Mouse (Mus musculus): ENCODE measurements around the gene Chsy1.

Chsy1 gene

GRCm38 (mm10) chr7:66140095-66140494 lies 30.8 kb downstream of the Chsy1 start:
- DNase-seq (ENCODE audit: low spot score) = no peak

GRCm38 (mm10) chr7:66140923-66141570 lies 31.7 kb downstream of the Chsy1 start:
- DNase-seq (ENCODE audit: low spot score) = no peak

- no peak for DNase-seq (ENCODE audit: low spot score)
Observed at GRCm38 (mm10) chr7:66142514-66142913, 33.2 kb downstream of the Chsy1 start.

GRCm38 (mm10) chr7:66144543-66144942 lies 35.2 kb downstream of the Chsy1 start:
- no peak for DNase-seq (ENCODE audit: low spot score)

- no peak for DNase-seq (ENCODE audit: low spot score)
Observed at GRCm38 (mm10) chr7:66147156-66147555, 37.8 kb downstream of the Chsy1 start.

- DNase-seq (ENCODE audit: low spot score) = no peak
Observed at GRCm38 (mm10) chr7:66147816-66148215, 38.5 kb downstream of the Chsy1 start.

GRCm38 (mm10) chr7:66149506-66149905 lies 40.2 kb downstream of the Chsy1 start:
- DNase-seq (ENCODE audit: low spot score) = no peak

GRCm38 (mm10) chr7:66150411-66150810 lies 41.1 kb downstream of the Chsy1 start:
- no peak for DNase-seq (ENCODE audit: low spot score)

- DNase-seq (ENCODE audit: low spot score) = no peak
Observed at GRCm38 (mm10) chr7:66157413-66157812, 48.1 kb downstream of the Chsy1 start.

- no peak for DNase-seq (ENCODE audit: low spot score)
Observed at GRCm38 (mm10) chr7:66157861-66158415, 48.6 kb downstream of the Chsy1 start.

GRCm38 (mm10) chr7:66158616-66159129 lies 49.4 kb downstream of the Chsy1 start:
- DNase-seq (ENCODE audit: low spot score) = no peak

GRCm38 (mm10) chr7:66159961-66160360 lies 50.6 kb downstream of the Chsy1 start:
- no peak for DNase-seq (ENCODE audit: low spot score)

- no peak for DNase-seq (ENCODE audit: low spot score)
Observed at GRCm38 (mm10) chr7:66161836-66162235, 52.5 kb downstream of the Chsy1 start.

GRCm38 (mm10) chr7:66162489-66162888 lies 53.2 kb downstream of the Chsy1 start:
- DNase-seq (ENCODE audit: low spot score) = no peak

- DNase-seq (ENCODE audit: low spot score) = no peak
Observed at GRCm38 (mm10) chr7:66162981-66163380, 53.7 kb downstream of the Chsy1 start.

GRCm38 (mm10) chr7:66164427-66165031 lies 55.2 kb downstream of the Chsy1 start:
- DNase-seq (ENCODE audit: low spot score) = no peak

- no peak for DNase-seq (ENCODE audit: low spot score)
Observed at GRCm38 (mm10) chr7:66165036-66165798, 55.9 kb downstream of the Chsy1 start.

GRCm38 (mm10) chr7:66168877-66169276 lies 59.6 kb downstream of the Chsy1 start:
- DNase-seq (ENCODE audit: low spot score) = no peak

- no peak for DNase-seq (ENCODE audit: low spot score)
Observed at GRCm38 (mm10) chr7:66169476-66169875, 60.2 kb downstream of the Chsy1 start.

- no peak for DNase-seq (ENCODE audit: low spot score)
Observed at GRCm38 (mm10) chr7:66170802-66171505, 61.6 kb downstream of the Chsy1 start.

- no peak for DNase-seq (ENCODE audit: low spot score)
Observed at GRCm38 (mm10) chr7:66175738-66176137, 66.4 kb downstream of the Chsy1 start.

- DNase-seq (ENCODE audit: low spot score) = no peak
Observed at GRCm38 (mm10) chr7:66176256-66176655, 66.9 kb downstream of the Chsy1 start.
